Mouse (Mus musculus) brown adipose tissue, adult 24 weeks (tissue): ENCODE results near the gene Cdca4. TPM values are rescaled to one million over a fixed set of nuclear protein-coding genes. Genes with fewer than 3 reads are reported as not detected.
"Not testable (repeated sequence)": the region's sequence is repeated elsewhere in the genome, so short reads cannot be mapped to it uniquely, and the experiment has no call there.

Experiments used
- H3K27ac ChIP-seq: fragments of 200-500 bp; replicated peaks from 2 replicates; pipeline ENCODE4 v1.5.1; 2012; ENCODE audit warnings: low read depth, mild to moderate bottlenecking, low read length
- H3K4me1 ChIP-seq: fragments of 200-500 bp; 2 replicates; pipeline ENCODE4 v1.6.1; 2012; ENCODE audit warnings: low read length, mixed read lengths; ENCODE audit not compliant: control insufficient read depth, insufficient read depth, insufficient read length
- H3K4me3 ChIP-seq: fragments of 200-500 bp; 2 replicates; pipeline ENCODE4 v1.5.1; 2012; ENCODE audit warnings: low read depth, mild to moderate bottlenecking, low read length, moderate library complexity; ENCODE audit not compliant: insufficient read depth
- polyA plus RNA-seq: library from polyadenylated mRNA; stranded (reverse); fragments of >200 nt; gene quantifications from 2 replicates; pipeline ENCODE4 v1.2.4, GENCODE M21; 2012; ENCODE audit not compliant: missing spikeins, insufficient read depth, insufficient read length

The Cdca4 gene
- polyA plus RNA-seq, 1 experiment: 3.1 TPM

- no peak overlapping the region for H3K4me3 ChIP-seq
- no peaks in the 10 kb centered on the region for H3K4me1 ChIP-seq
Measured at GRCm38 (mm10) chr12:112847880-112848279, 18.7 kb upstream of the Cdca4 start.

GRCm38 (mm10) chr12:112843803-112844202 lies 14.6 kb upstream of the Cdca4 start:
- no peak overlapping the region for H3K27ac ChIP-seq
- no peaks in the 10 kb centered on the region for H3K4me1 ChIP-seq
- H3K4me3 ChIP-seq: no peak overlapping the region

More at GRCm38 (mm10) chr12:112847880-112848279, 18.7 kb upstream of the Cdca4 start:
- H3K27ac ChIP-seq: no peak overlapping the region

GRCm38 (mm10) chr12:112842128-112842527 lies 12.9 kb upstream of the Cdca4 start:
- not testable (repeated sequence) for H3K27ac ChIP-seq, H3K4me3 ChIP-seq, H3K4me1 ChIP-seq

GRCm38 (mm10) chr12:112841338-112841892 lies 12.2 kb upstream of the Cdca4 start:
- H3K27ac ChIP-seq, H3K4me3 ChIP-seq, H3K4me1 ChIP-seq: not testable (repeated sequence)

- Histone ChIP-seq H3K4me3 (no peak overlapping the region), H3K27ac (peak overlapping the region; percentile 48), H3K4me1 (no peaks in the 10 kb centered on the region)
Measured at GRCm38 (mm10) chr12:112840209-112841086, 11.2 kb upstream of the Cdca4 start.

- Histone ChIP-seq H3K4me3 (no peak overlapping the region), H3K27ac (no peak overlapping the region), H3K4me1 (no peaks in the 10 kb centered on the region)
Measured at GRCm38 (mm10) chr12:112835046-112835445, 5.8 kb upstream of the Cdca4 start.

- Histone ChIP-seq H3K4me1 (no peaks in the 10 kb centered on the region), H3K27ac (no peak overlapping the region), H3K4me3 (no peak overlapping the region)
Measured at GRCm38 (mm10) chr12:112833527-112833926, 4.3 kb upstream of the Cdca4 start.

GRCm38 (mm10) chr12:112832411-112832810 lies 3.2 kb upstream of the Cdca4 start:
- Histone ChIP-seq H3K4me1 (peaks cover 9% of the 10 kb centered on the region; the same call in 1 of the 2 replicates), H3K27ac (no peak overlapping the region), H3K4me3 (no peak overlapping the region)

GRCm38 (mm10) chr12:112830570-112830969 lies 1.3 kb upstream of the Cdca4 start:
- H3K4me3 ChIP-seq: peak overlapping the region; percentile 89; the same call in 1 of the 2 replicates
- H3K27ac ChIP-seq: no peak overlapping the region
- peaks cover 9% of the 10 kb centered on the region; the same call in 1 of the 2 replicates for H3K4me1 ChIP-seq

GRCm38 (mm10) chr12:112830141-112830540 lies 918 bp upstream of the Cdca4 start:
- H3K4me3 ChIP-seq: peak overlapping the region; percentile 89
- peaks cover 9% of the 10 kb centered on the region; the same call in 1 of the 2 replicates for H3K4me1 ChIP-seq
- no peak overlapping the region for H3K27ac ChIP-seq

GRCm38 (mm10) chr12:112828501-112829243 lies 551 bp downstream of the Cdca4 start:
- Histone ChIP-seq H3K27ac (peak overlapping the region; percentile 72), H3K4me3 (peak overlapping the region; percentile 97), H3K4me1 (peaks cover 13% of the 10 kb centered on the region)

GRCm38 (mm10) chr12:112825901-112826300 lies 3.3 kb downstream of the Cdca4 start:
- Histone ChIP-seq H3K4me3 (no peak overlapping the region), H3K27ac (no peak overlapping the region), H3K4me1 (peaks cover 31% of the 10 kb centered on the region)

GRCm38 (mm10) chr12:112823221-112823620 lies 6.0 kb downstream of the Cdca4 start:
- H3K27ac ChIP-seq: peak overlapping the region; percentile 61
- peaks cover 32% of the 10 kb centered on the region for H3K4me1 ChIP-seq
- H3K4me3 ChIP-seq: no peak overlapping the region

GRCm38 (mm10) chr12:112822676-112823075 lies 6.5 kb downstream of the Cdca4 start:
- Histone ChIP-seq H3K27ac (no peak overlapping the region), H3K4me3 (no peak overlapping the region), H3K4me1 (peaks cover 27% of the 10 kb centered on the region)

- peak overlapping the region; percentile 45 for H3K27ac ChIP-seq
- H3K4me3 ChIP-seq: no peak overlapping the region
- peaks cover 25% of the 10 kb centered on the region for H3K4me1 ChIP-seq
Measured at GRCm38 (mm10) chr12:112821974-112822373, 7.2 kb downstream of the Cdca4 start.
